ENCODE assay signal across 21 mouse cellular contexts in genomic region chr3:96970986-96971385, GRCm38 (mm10). TPM values are rescaled to one million over a fixed set of nuclear protein-coding genes. Genes with fewer than 3 reads are reported as not detected.
"Had no signal": no experiment of that assay in that cellular context is flagged by ENCODE, and none has a peak within 500 bp of the region (broad histone marks: within the 10 kb centered on the region; RNA-seq: fewer than 3 reads in every experiment).

No protein-coding gene starts in this region.

- DNase-seq: kidney, postnatal 25 days; layer of hippocampus, postnatal 36 days; lung, adult 2 months; lung, postnatal 36 days; midbrain, embryonic 14.5 days; right cerebral cortex, adult 18-20 months; right cerebral cortex, postnatal 25 days; thymus, postnatal 4 days had no signal

- H3K27ac ChIP-seq: limb, embryonic 15.5 days; liver, embryonic 14.5 days; midbrain, embryonic 10.5 days; neural tube, embryonic 15.5 days had no signal

- H3K4me2 ChIP-seq: limb, embryonic 15.5 days; neural tube, embryonic 15.5 days had no signal

- H3K9ac ChIP-seq: limb, embryonic 15.5 days; liver, embryonic 14.5 days; neural tube, embryonic 15.5 days had no signal

- ATAC-seq: lung, postnatal 0 days had no signal

- H3K36me3 ChIP-seq: limb, embryonic 15.5 days; midbrain, embryonic 10.5 days; neural tube, embryonic 15.5 days had no signal

- H3K27me3 ChIP-seq: limb, embryonic 15.5 days; neural tube, embryonic 15.5 days had no signal

- H3K9me3 ChIP-seq: limb, embryonic 15.5 days; midbrain, embryonic 10.5 days; neural tube, embryonic 15.5 days had no signal

- H3K4me1 ChIP-seq: limb, embryonic 15.5 days; midbrain, embryonic 10.5 days; neural tube, embryonic 15.5 days had no signal

- H3K4me3 ChIP-seq: limb, embryonic 15.5 days; midbrain, embryonic 10.5 days; myocyte; neural tube, embryonic 15.5 days had no signal

RNA-seq across cellular contexts. Expression of gene Gja8, which starts 45.2 kb away (rescaled TPM):
- total RNA-seq: layer of hippocampus, postnatal 36 days; left cerebral cortex, adult 8-10 months; left cerebral cortex, postnatal 25 days; megakaryocyte, adult 5-6 weeks had no signal
- polyA plus RNA-seq: limb, embryonic 11.5 days; limb, embryonic 15.5 days; liver, embryonic 14.5 days; lung, adult 2 months; lung, postnatal 0 days; midbrain, embryonic 14.5 days; neural tube, embryonic 11.5 days; small intestine, adult 2 months; stomach, embryonic 16.5 days had no signal
